Mouse (Mus musculus): ENCODE results near the gene Bloc1s3.

DNA sequence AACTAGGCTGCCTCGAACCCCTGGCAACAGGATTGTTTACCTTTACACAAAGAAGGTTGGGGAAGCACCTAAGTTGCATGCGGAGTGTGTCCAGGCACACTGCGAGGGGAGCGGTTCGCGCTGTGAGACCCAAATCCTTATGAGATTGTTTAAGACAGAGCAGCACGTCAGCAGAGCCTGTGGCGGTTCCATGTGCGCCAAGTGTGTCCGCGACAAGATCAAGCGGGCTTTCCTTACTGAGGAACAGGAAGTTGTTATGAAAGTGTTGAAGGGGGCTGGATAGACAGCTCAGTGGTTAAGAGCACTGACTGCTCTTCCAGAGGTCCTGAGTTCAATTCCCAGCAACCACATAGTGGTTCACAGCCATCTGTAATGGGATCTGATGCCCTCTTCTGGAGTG, 39.9 kb downstream of the Bloc1s3 start:
- TF ChIP-seq CTCF (IDR thresholded peaks at IDR 0.05; ENCODE audit: insufficient read depth, low read length) (no peak), POLR2A (IDR thresholded peaks at IDR 0.05; ENCODE audit: borderline replicate concordance, extremely low read depth, low read depth, low read length) (no peak)
